Mouse (Mus musculus): ENCODE results near the gene Meig1. TPM values are rescaled to one million over a fixed set of nuclear protein-coding genes. Genes with fewer than 3 reads are reported as not detected.
A peak's percentile ranks its signal among the peaks of the same experiment; 100 is the strongest.
"Not testable (repeated sequence)": the region's sequence is repeated elsewhere in the genome, so short reads cannot be mapped to it uniquely, and the experiment has no call there.

Gene Meig1
- total RNA-seq (2015; ENCODE audit: low replicate concordance) (not detected in 2 replicates), total RNA-seq (2017; ENCODE audit: low replicate concordance) (not detected in 2 replicates)

GRCm38 (mm10) chr2:3422548-3422947, at the start of gene Meig1:
Gene Meig1 (minus strand): TSS chr2:3422648.
- ATAC-seq (replicated peaks; ENCODE audit: low FRiP score, poor library complexity, severe bottlenecking) = no peak

- 0 out of 2 replicates have a peak, but pooled peaks have one; percentile 30 for ATAC-seq (replicated peaks; ENCODE audit: low FRiP score, poor library complexity, severe bottlenecking)
These were observed 34.1 kb upstream of the Meig1 start for GRCm38 (mm10) chr2:3456590-3456989.

- ATAC-seq (replicated peaks; ENCODE audit: low FRiP score, poor library complexity, severe bottlenecking) = no peak
These were observed 30.6 kb upstream of the Meig1 start for GRCm38 (mm10) chr2:3453096-3453495.

GRCm38 (mm10) chr2:3449431-3449830, 27.0 kb upstream of the Meig1 start:
- ATAC-seq (replicated peaks; ENCODE audit: low FRiP score, poor library complexity, severe bottlenecking) = no peak

GRCm38 (mm10) chr2:3445984-3446383, 23.5 kb upstream of the Meig1 start:
- ATAC-seq (replicated peaks; ENCODE audit: low FRiP score, poor library complexity, severe bottlenecking) = no peak

- no peak for ATAC-seq (replicated peaks; ENCODE audit: low FRiP score, poor library complexity, severe bottlenecking)
These were observed 21.8 kb upstream of the Meig1 start for GRCm38 (mm10) chr2:3444206-3444605.

- ATAC-seq (replicated peaks; ENCODE audit: low FRiP score, poor library complexity, severe bottlenecking) = no peak
These were observed 15.5 kb upstream of the Meig1 start for GRCm38 (mm10) chr2:3437956-3438355.

GRCm38 (mm10) chr2:3435369-3436061, 13.1 kb upstream of the Meig1 start:
- no peak for ATAC-seq (replicated peaks; ENCODE audit: low FRiP score, poor library complexity, severe bottlenecking)

- no peak for ATAC-seq (replicated peaks; ENCODE audit: low FRiP score, poor library complexity, severe bottlenecking)
These were observed 8.5 kb upstream of the Meig1 start for GRCm38 (mm10) chr2:3430956-3431355.

- ATAC-seq (replicated peaks; ENCODE audit: low FRiP score, poor library complexity, severe bottlenecking) = no peak
These were observed 2.1 kb upstream of the Meig1 start for GRCm38 (mm10) chr2:3424579-3424910.

- peak; percentile 99 for ATAC-seq (replicated peaks; ENCODE audit: low FRiP score, poor library complexity, severe bottlenecking)
These were observed 1.6 kb upstream of the Meig1 start, which contains the start of gene Dclre1c for GRCm38 (mm10) chr2:3423841-3424578. Gene Dclre1c (plus strand): TSS chr2:3424131.

GRCm38 (mm10) chr2:3420157-3420556, 2.3 kb downstream of the Meig1 start:
- no peak for ATAC-seq (replicated peaks; ENCODE audit: low FRiP score, poor library complexity, severe bottlenecking)

GRCm38 (mm10) chr2:3418883-3419431, 3.5 kb downstream of the Meig1 start:
- peak; percentile 82 for ATAC-seq (replicated peaks; ENCODE audit: low FRiP score, poor library complexity, severe bottlenecking)

GRCm38 (mm10) chr2:3415676-3416075, 6.8 kb downstream of the Meig1 start:
- no peak for ATAC-seq (replicated peaks; ENCODE audit: low FRiP score, poor library complexity, severe bottlenecking)

- ATAC-seq (replicated peaks; ENCODE audit: low FRiP score, poor library complexity, severe bottlenecking) = peak; percentile 75; the same call in 1 of the 2 replicates
These were observed 8.2 kb downstream of the Meig1 start for GRCm38 (mm10) chr2:3414241-3414640.

GRCm38 (mm10) chr2:3407756-3408155, 14.7 kb downstream of the Meig1 start:
- ATAC-seq (replicated peaks; ENCODE audit: low FRiP score, poor library complexity, severe bottlenecking) = no peak

- no peak for ATAC-seq (replicated peaks; ENCODE audit: low FRiP score, poor library complexity, severe bottlenecking)
These were observed 16.5 kb downstream of the Meig1 start for GRCm38 (mm10) chr2:3405981-3406380.

- ATAC-seq (replicated peaks; ENCODE audit: low FRiP score, poor library complexity, severe bottlenecking) = not testable (repeated sequence)
These were observed 25.3 kb downstream of the Meig1 start, which contains the start of gene Olah for GRCm38 (mm10) chr2:3397110-3397509. Gene Olah (minus strand): TSS chr2:3397210.

- no peak for ATAC-seq (replicated peaks; ENCODE audit: low FRiP score, poor library complexity, severe bottlenecking)
These were observed 30.5 kb downstream of the Meig1 start for GRCm38 (mm10) chr2:3391945-3392344.

- no peak for ATAC-seq (replicated peaks; ENCODE audit: low FRiP score, poor library complexity, severe bottlenecking)
These were observed 35.2 kb downstream of the Meig1 start for GRCm38 (mm10) chr2:3387105-3387860.

Measured in erythroblast, adult 5-6 weeks (primary cell).